Mouse (Mus musculus) small intestine, adult 2 months (tissue): Measurements from ENCODE around the gene Pknox2. TPM values are rescaled to one million over a fixed set of nuclear protein-coding genes. Genes with fewer than 3 reads are reported as not detected.

Experiments used
- H3K27ac ChIP-seq: fragments of 200-500 bp; 2 replicates; pipeline ENCODE4 v1.5.1; 2012; ENCODE audit warnings: low read depth, low read length, control low read depth, inconsistent platforms; ENCODE audit not compliant: insufficient read depth
- H3K27me3 ChIP-seq: fragments of 200-500 bp; 2 replicates; pipeline ENCODE4 v1.6.1; 2012; ENCODE audit warnings: mild to moderate bottlenecking, moderate library complexity, low read length, inconsistent platforms; ENCODE audit not compliant: control insufficient read depth, insufficient read depth
- H3K36me3 ChIP-seq: fragments of 200-500 bp; 2 replicates; pipeline ENCODE4 v1.6.1; 2012; ENCODE audit warnings: mild to moderate bottlenecking, low read length, control low read depth, inconsistent platforms; ENCODE audit not compliant: control insufficient read depth, insufficient read depth
- H3K4me1 ChIP-seq: fragments of 200-500 bp; 2 replicates; pipeline ENCODE4 v1.6.1; 2012; ENCODE audit warnings: low read length, inconsistent platforms, mixed read lengths; ENCODE audit not compliant: control insufficient read depth, insufficient read depth, insufficient read length
- H3K4me3 ChIP-seq: fragments of 200-500 bp; 2 replicates; pipeline ENCODE4 v1.5.1; 2012; ENCODE audit warnings: low read depth, mild to moderate bottlenecking, control low read depth, inconsistent platforms, low read length, moderate library complexity
- CTCF ChIP-seq: fragments of 200-500 bp; IDR thresholded peaks from 2 replicates; pipeline ENCODE4 v1.5.1; 2012; ENCODE audit warnings: low read depth, mild to moderate bottlenecking, control low read depth, inconsistent platforms, low read length, moderate library complexity, mixed read lengths; ENCODE audit not compliant: insufficient replicate concordance, insufficient read length; ENCODE audit errors: extremely low read depth
- POLR2A ChIP-seq: fragments of 200-500 bp; IDR thresholded peaks from 2 replicates; pipeline ENCODE4 v1.6.1; 2012; ENCODE audit warnings: low read depth, mild to moderate bottlenecking, control low read depth, inconsistent platforms, low read length, moderate library complexity
- WGBS: fragments of 180-500 bp; shearing (Covaris S2); methylation state at CpG from one replicate; pipeline ENCODE4 v1.1.7; 2018; 5-methylcytosine and 5-hydroxymethylcytosine counted together
- polyA plus RNA-seq: library from polyadenylated mRNA; depleted of rRNA; stranded (reverse); fragments of >200 nt; gene quantifications from 2 replicates; pipeline ENCODE4 v1.2.3, GENCODE M21; 2012

Pknox2 gene
- polyA plus RNA-seq, 1 experiment: 2.7 TPM

DNA sequence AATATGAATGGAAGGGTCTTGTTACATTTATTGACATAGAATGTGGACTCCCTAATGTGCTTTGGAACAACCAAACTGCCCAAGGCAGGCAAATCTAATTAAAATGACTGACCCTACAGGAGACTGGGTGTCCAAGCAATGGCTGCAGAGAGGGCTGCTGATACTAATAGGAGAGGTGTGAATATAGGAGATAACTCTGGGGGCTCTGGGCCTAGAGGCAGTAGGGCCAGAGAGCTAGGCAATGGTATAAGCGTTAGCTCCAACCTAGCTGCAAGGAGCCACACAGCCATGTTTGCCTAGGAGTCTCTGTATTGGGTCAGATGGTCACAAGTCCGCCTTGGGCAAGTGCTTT is 196.1 kb downstream of the Pknox2 start:
- TF ChIP-seq POLR2A (no peak), CTCF (no peak)
- Histone ChIP-seq H3K36me3 (no peaks in the 10 kb centered on the region), H3K27me3 (no peaks in the 10 kb centered on the region), H3K4me1 (no peaks in the 10 kb centered on the region), H3K27ac (no peak overlapping the region), H3K4me3 (no peak overlapping the region)
- WGBS: 63% methylated on average over 2 of the region's 2 CpGs

DNA sequence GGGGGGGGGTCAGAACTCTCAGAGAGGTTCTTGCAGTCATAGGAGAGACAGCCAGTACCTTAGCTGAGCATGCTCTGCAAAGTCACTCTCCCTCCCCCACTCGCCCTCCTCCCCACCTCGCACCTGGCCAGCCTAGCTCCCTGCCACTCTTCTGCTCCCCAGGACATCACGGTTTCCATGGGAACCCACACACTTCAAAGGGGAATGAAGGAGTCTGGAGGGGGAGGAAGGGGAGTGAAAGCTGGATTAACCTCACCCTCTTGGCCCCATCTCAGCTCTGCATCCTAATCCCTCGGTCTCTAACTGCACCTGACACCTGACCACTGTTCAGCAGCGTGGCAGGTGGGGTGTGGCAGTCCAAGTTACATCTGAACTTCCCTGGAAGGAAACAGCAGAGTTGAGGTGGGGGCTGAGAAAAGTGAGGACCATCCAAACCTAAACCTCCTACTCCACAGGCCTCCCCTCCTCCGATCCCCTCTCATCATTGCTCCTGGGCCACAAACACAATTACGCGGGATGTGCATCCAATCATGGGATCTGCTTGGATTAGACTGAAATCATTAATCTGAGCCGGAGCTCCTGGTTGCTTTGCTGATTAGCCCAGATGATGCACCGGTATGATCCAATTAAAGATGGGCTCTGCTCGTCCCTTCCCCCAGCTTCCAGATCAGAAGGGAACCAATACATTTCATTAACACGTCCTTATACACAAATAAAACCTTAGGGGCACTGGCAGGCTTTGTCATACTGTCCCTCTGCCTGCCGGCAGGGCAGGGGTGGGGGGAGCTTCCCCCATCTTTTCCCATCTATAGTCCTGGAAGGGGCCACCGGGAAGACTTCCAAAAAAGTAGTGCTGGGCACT is 196.7 kb downstream of the Pknox2 start:
- no peak for TF ChIP-seq POLR2A
- no peak for TF ChIP-seq CTCF
- 34% methylated on average over 14 of the region's 14 CpGs for WGBS

DNA sequence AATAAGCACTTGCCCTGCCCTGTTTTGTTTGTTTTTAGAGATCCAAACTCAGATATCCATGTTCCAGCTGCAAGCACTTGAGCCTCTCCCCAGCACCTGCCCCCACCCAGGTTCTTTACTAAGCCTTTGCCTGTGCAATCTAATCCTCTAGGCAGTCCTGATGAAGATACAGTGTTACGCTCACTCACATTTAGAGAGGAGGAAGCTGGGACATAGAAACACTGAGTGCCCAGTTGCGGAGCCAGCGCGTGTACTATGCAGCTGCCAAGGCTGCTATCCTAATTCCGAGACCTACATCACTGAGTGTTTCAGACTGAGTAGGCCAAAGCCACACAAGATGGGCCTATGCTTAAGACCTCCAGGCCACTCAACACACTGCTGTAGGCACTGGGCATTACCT is 199.0 kb downstream of the Pknox2 start:
- no peaks in the 10 kb centered on the region for H3K27me3 ChIP-seq
- H3K4me1 ChIP-seq: no peaks in the 10 kb centered on the region
- H3K36me3 ChIP-seq: no peaks in the 10 kb centered on the region
- no peak overlapping the region for H3K27ac ChIP-seq
- H3K4me3 ChIP-seq: no peak overlapping the region
- TF ChIP-seq POLR2A (no peak), CTCF (no peak)
- WGBS: 87% methylated on average over 5 of the region's 5 CpGs

More for the DNA sequence above, 196.7 kb downstream of the Pknox2 start:
- Histone ChIP-seq H3K4me1 (no peaks in the 10 kb centered on the region), H3K27me3 (no peaks in the 10 kb centered on the region), H3K36me3 (no peaks in the 10 kb centered on the region), H3K27ac (no peak overlapping the region), H3K4me3 (no peak overlapping the region)

GRCm38 (mm10) chr9:36947056-36947694 is 200.0 kb downstream of the Pknox2 start:
- Histone ChIP-seq H3K36me3 (no peaks in the 10 kb centered on the region), H3K27me3 (no peaks in the 10 kb centered on the region), H3K4me1 (no peaks in the 10 kb centered on the region), H3K4me3 (no peak overlapping the region), H3K27ac (no peak overlapping the region)
- 76% methylated on average over 5 of the region's 5 CpGs for WGBS
- no peak for TF ChIP-seq POLR2A
- no peak for TF ChIP-seq CTCF

GRCm38 (mm10) chr9:36944843-36945242 is 202.4 kb downstream of the Pknox2 start:
- Histone ChIP-seq H3K27ac (no peak overlapping the region), H3K36me3 (no peaks in the 10 kb centered on the region), H3K4me1 (no peaks in the 10 kb centered on the region), H3K4me3 (no peak overlapping the region), H3K27me3 (no peaks in the 10 kb centered on the region)
- WGBS: 65% methylated on average over 7 of the region's 7 CpGs
- TF ChIP-seq CTCF: no peak
- TF ChIP-seq POLR2A: no peak

DNA sequence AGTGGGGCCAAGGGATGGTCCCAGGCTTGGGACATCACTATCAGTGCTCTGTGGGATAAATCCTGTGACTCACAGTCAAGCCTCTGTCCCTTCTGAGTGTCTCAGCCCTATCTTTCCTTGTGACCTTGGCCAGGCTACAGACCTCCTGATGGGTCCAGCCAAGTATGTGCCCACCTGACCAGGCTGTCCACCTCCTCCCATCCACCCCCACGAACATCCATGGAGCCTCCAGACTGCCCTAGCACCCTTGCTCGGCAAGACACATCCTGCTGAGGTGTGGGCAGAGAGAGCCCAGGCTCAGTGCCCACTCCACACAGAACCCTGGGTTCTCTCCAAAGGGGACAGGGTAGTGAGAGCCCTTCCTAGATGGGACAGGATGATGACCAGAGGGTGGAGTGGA is 204.6 kb downstream of the Pknox2 start:
- Histone ChIP-seq H3K36me3 (no peaks in the 10 kb centered on the region), H3K27me3 (no peaks in the 10 kb centered on the region), H3K27ac (no peak overlapping the region), H3K4me3 (no peak overlapping the region), H3K4me1 (no peaks in the 10 kb centered on the region)
- TF ChIP-seq POLR2A (no peak), CTCF (no peak)
- 67% methylated on average over 2 of the region's 2 CpGs for WGBS

GRCm38 (mm10) chr9:36942131-36942530 is 205.1 kb downstream of the Pknox2 start:
- WGBS: 60% methylated on average over 4 of the region's 4 CpGs
- TF ChIP-seq POLR2A: no peak
- TF ChIP-seq CTCF: no peak
- Histone ChIP-seq H3K27ac (no peak overlapping the region), H3K4me3 (no peak overlapping the region), H3K27me3 (no peaks in the 10 kb centered on the region), H3K36me3 (no peaks in the 10 kb centered on the region), H3K4me1 (no peaks in the 10 kb centered on the region)

DNA sequence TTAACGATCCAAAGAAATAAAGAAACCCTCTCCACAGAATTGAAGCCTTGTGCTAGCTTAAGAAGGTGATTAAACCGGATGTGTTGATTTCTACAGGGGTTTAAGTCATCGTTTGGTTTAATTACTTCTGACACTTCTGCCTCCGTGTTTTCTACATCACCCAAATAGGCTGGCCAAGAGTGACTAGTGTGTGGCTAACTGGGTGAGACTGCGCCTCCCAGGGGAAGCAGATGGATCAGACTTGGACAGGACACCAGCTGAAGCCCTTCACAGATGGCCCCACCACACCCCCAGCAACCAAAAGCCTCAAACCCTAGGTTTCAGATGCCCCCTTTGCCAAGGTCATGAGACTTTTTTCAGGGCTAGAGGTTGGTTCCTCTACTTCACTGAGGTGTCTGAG is 205.6 kb downstream of the Pknox2 start:
- 42% methylated on average over 5 of the region's 5 CpGs for WGBS

More for the DNA sequence above, 205.6 kb downstream of the Pknox2 start:
- no peaks in the 10 kb centered on the region for H3K36me3 ChIP-seq
- H3K4me1 ChIP-seq: no peaks in the 10 kb centered on the region
- H3K27me3 ChIP-seq: no peaks in the 10 kb centered on the region
- TF ChIP-seq POLR2A: no peak
- no peak for TF ChIP-seq CTCF
- no peak overlapping the region for H3K27ac ChIP-seq
- no peak overlapping the region for H3K4me3 ChIP-seq
